Mouse (Mus musculus) fibroblast of lung, adult 2 months (primary cell): ENCODE data around the gene Spc24.

Source experiments
- DNase-seq: peaks from one replicate; pipeline ENCODE4 v3.0.0-alpha.2; 2011; ENCODE audit warnings: low read depth

The Spc24 gene

DNA sequence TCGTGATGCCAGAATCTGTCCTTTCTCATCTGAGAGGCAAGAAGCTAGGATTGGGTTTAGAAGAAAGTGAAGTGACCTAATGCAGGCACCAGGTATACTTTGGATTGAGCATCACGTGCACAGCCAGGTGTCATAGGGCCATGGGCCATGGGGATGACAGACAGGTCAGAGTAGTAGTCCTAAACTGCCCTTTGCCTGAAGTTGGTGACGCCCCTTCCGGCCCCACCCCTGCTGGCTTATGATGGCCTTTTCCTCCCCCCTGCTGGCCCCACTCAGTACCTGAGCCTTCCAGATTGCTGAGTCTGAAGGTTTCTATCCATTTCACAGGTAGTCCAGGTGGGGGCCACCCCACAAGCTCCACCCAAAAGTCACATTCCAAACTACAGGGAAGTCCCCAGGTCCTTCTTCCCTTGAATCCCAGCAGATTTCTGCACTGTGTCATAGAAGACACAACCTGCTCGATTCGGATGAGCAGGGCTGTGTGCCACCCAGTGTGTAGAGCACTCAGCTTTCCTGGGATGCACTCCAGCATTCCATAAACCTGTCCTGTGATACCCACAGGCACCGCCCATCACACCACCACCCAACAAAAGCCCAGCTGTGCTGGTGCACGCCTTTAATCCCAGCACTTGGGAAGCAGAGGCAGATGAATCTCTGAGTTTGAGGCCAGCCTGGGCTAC, 53.4 kb downstream of the Spc24 start:
- no peak for DNase-seq

DNA sequence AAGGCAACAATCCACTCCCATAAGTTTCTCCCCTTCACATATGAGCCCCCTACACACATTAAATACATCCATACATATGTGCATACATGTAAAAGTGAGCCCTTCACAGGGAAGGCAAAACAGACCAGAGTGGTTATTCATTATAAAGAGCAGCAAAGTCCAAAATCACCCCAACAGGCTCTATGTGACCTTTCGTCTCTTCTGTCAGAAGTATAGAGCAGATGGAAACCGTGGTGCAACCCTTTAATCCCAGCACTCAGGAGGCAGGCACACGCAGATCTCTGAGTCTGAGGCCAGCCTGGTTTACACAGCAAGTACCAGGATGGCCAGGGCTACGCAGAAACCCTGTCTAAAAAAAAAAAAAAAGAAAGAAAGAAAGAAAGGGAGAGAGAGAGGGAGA, 54.0 kb downstream of the Spc24 start:
- DNase-seq: no peak
